Mouse (Mus musculus): ENCODE data around the gene Klre1. TPM values are rescaled to one million over a fixed set of nuclear protein-coding genes. Genes with fewer than 3 reads are reported as not detected.

The Klre1 gene
- polyA plus RNA-seq (2014; fragmentation: Illumina TruSeq; extraction: RNeasy Lipid Tissue Mini Kit (QIAGEN cat#74804); ENCODE audit: low read depth, low replicate concordance): 0.52 TPM

GRCm38 (mm10) chr6:129577605-129578004, at the start of gene Klre1:
Klre1 (plus strand) TSS chr6:129577905.

GRCm38 (mm10) chr6:129532942-129533860, 44.5 kb upstream of the Klre1 start, which contains the start of gene Gabarapl1:
Gabarapl1 (plus strand) TSS chr6:129533160.

GRCm38 (mm10) chr6:129591508-129591907, 13.8 kb downstream of the Klre1 start, which contains the start of gene Klrd1:
Klrd1 (plus strand) TSS chr6:129591782.

GRCm38 (mm10) chr6:129623735-129624134, 46.0 kb downstream of the Klre1 start, which contains the start of gene Klrk1:
Klrk1 (minus strand) TSS chr6:129623864.

Other genes with a start within 250 kb of the Klre1 start
- gene 4922502D21Rik, start 246.1 kb upstream of the Klre1 start, polyA plus RNA-seq (2014; fragmentation: Illumina TruSeq; extraction: RNeasy Lipid Tissue Mini Kit (QIAGEN cat#74804); ENCODE audit: low read depth, low replicate concordance): not detected
- 5.4 TPM for gene Clec12a, start 235.2 kb upstream of the Klre1 start, polyA plus RNA-seq (2014; fragmentation: Illumina TruSeq; extraction: RNeasy Lipid Tissue Mini Kit (QIAGEN cat#74804); ENCODE audit: low read depth, low replicate concordance)
- not detected for gene Clec12b, start 192.0 kb upstream of the Klre1 start, polyA plus RNA-seq (2014; fragmentation: Illumina TruSeq; extraction: RNeasy Lipid Tissue Mini Kit (QIAGEN cat#74804); ENCODE audit: low read depth, low replicate concordance)
- gene Clec1b, start 180.6 kb upstream of the Klre1 start, polyA plus RNA-seq (2014; fragmentation: Illumina TruSeq; extraction: RNeasy Lipid Tissue Mini Kit (QIAGEN cat#74804); ENCODE audit: low read depth, low replicate concordance): 2.6 TPM
- gene Clec9a, start 169.0 kb upstream of the Klre1 start, polyA plus RNA-seq (2014; fragmentation: Illumina TruSeq; extraction: RNeasy Lipid Tissue Mini Kit (QIAGEN cat#74804); ENCODE audit: low read depth, low replicate concordance): 0.64 TPM
- 16.1 TPM for gene Clec1a, start 125.9 kb upstream of the Klre1 start, polyA plus RNA-seq (2014; fragmentation: Illumina TruSeq; extraction: RNeasy Lipid Tissue Mini Kit (QIAGEN cat#74804); ENCODE audit: low read depth, low replicate concordance)
- gene Olr1, start 70.7 kb upstream of the Klre1 start, polyA plus RNA-seq (2014; fragmentation: Illumina TruSeq; extraction: RNeasy Lipid Tissue Mini Kit (QIAGEN cat#74804); ENCODE audit: low read depth, low replicate concordance): 0.41 TPM
- not detected for gene Tmem52b, start 65.3 kb upstream of the Klre1 start, polyA plus RNA-seq (2014; fragmentation: Illumina TruSeq; extraction: RNeasy Lipid Tissue Mini Kit (QIAGEN cat#74804); ENCODE audit: low read depth, low replicate concordance)
- 79.3 TPM for gene Gabarapl1, start 44.7 kb upstream of the Klre1 start, polyA plus RNA-seq (2014; fragmentation: Illumina TruSeq; extraction: RNeasy Lipid Tissue Mini Kit (QIAGEN cat#74804); ENCODE audit: low read depth, low replicate concordance)
- gene Klrd1, start 13.9 kb downstream of the Klre1 start, polyA plus RNA-seq (2014; fragmentation: Illumina TruSeq; extraction: RNeasy Lipid Tissue Mini Kit (QIAGEN cat#74804); ENCODE audit: low read depth, low replicate concordance): 3.4 TPM
- 2.4 TPM for gene Klrk1, start 46.0 kb downstream of the Klre1 start, polyA plus RNA-seq (2014; fragmentation: Illumina TruSeq; extraction: RNeasy Lipid Tissue Mini Kit (QIAGEN cat#74804); ENCODE audit: low read depth, low replicate concordance)
- not detected for gene Klrc3, start 65.4 kb downstream of the Klre1 start, polyA plus RNA-seq (2014; fragmentation: Illumina TruSeq; extraction: RNeasy Lipid Tissue Mini Kit (QIAGEN cat#74804); ENCODE audit: low read depth, low replicate concordance)
- 0.82 TPM for gene Klrc2, start 82.8 kb downstream of the Klre1 start, polyA plus RNA-seq (2014; fragmentation: Illumina TruSeq; extraction: RNeasy Lipid Tissue Mini Kit (QIAGEN cat#74804); ENCODE audit: low read depth, low replicate concordance)
- gene Klrc1, start 101.1 kb downstream of the Klre1 start, polyA plus RNA-seq (2014; fragmentation: Illumina TruSeq; extraction: RNeasy Lipid Tissue Mini Kit (QIAGEN cat#74804); ENCODE audit: low read depth, low replicate concordance): 1.6 TPM
- not detected for gene Klri1, start 139.2 kb downstream of the Klre1 start, polyA plus RNA-seq (2014; fragmentation: Illumina TruSeq; extraction: RNeasy Lipid Tissue Mini Kit (QIAGEN cat#74804); ENCODE audit: low read depth, low replicate concordance)
- 0.35 TPM for gene Klri2, start 162.6 kb downstream of the Klre1 start, polyA plus RNA-seq (2014; fragmentation: Illumina TruSeq; extraction: RNeasy Lipid Tissue Mini Kit (QIAGEN cat#74804); ENCODE audit: low read depth, low replicate concordance)
- gene Gm156, start 206.4 kb downstream of the Klre1 start, polyA plus RNA-seq (2014; fragmentation: Illumina TruSeq; extraction: RNeasy Lipid Tissue Mini Kit (QIAGEN cat#74804); ENCODE audit: low read depth, low replicate concordance): not detected